Mouse (Mus musculus) CH12.LX (cell line): ENCODE measurements around the gene Ppid.

Source experiments
- CHD2 ChIP-seq: IDR thresholded peaks from 2 replicates; pipeline ENCODE4 v1.6.1; 2011; ENCODE audit warnings: low read length, improper control_type of control experiment
- CTCF ChIP-seq, 2 experiments: IDR thresholded peaks in 1 of 2; conservative IDR thresholded peaks in 1 of 2; 2 replicates each; pipeline ENCODE4 v1.5.1; 2011 to 2012; ENCODE audit warnings: low read depth in 2 of 2, low read length in 2 of 2, improper control_type of control experiment in 1 of 2, inconsistent platforms in 1 of 2, mild to moderate bottlenecking in 1 of 2, moderate library complexity in 1 of 2
- HCFC1 ChIP-seq: IDR thresholded peaks from 2 replicates; pipeline ENCODE4 v1.6.1; 2012; ENCODE audit warnings: low read depth, mild to moderate bottlenecking, inconsistent platforms, low read length, improper control_type of control experiment
- UBTF ChIP-seq: IDR thresholded peaks from 2 replicates; pipeline ENCODE4 v1.6.1; 2012; ENCODE audit warnings: low read depth, mild to moderate bottlenecking, inconsistent platforms, low read length, improper control_type of control experiment, moderate library complexity
- USF2 ChIP-seq: conservative IDR thresholded peaks from 2 replicates; pipeline ENCODE4 v1.6.1; 2011; ENCODE audit warnings: low read depth, low read length, improper control_type of control experiment

- TF ChIP-seq CTCF (conservative IDR thresholded peaks at IDR 0.05 in 1 of 2, IDR thresholded peaks at IDR 0.05 in 1 of 2; ENCODE audit: low read depth in 2 of 2, low read length in 2 of 2): no peak
- no peak for TF ChIP-seq HCFC1
- no peak for TF ChIP-seq CHD2
- no peak for TF ChIP-seq USF2
- TF ChIP-seq UBTF: no peak
Measured at GRCm38 (mm10) chr3:79579891-79580575, 11.1 kb upstream of the Ppid start.
